Mouse (Mus musculus): ENCODE data around the gene Rnf181.

DNA sequence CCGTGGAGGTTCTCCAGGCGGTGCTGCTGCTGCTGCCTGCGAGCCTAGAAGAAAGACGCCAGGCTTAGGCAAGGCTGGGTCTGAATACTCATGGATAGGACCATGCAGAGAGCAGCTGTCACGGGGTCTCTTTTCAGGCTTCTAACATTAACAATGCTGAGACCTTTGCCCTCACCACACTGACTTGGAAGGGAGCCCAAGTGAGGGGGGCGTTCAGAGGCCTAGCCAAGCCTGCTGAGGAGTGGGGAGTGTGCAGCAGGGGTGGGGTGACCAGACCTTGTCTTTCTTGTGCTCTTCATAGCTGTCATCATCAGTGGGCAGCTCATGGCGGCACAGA lies 6.2 kb downstream of the Rnf181 start:
- TF ChIP-seq POLR2A (IDR thresholded peaks at IDR 0.05; ENCODE audit: low read depth, low read length) (peak; percentile 12), CTCF (conservative IDR thresholded peaks at IDR 0.05; ENCODE audit: insufficient read depth, insufficient read length, low read depth, low read length) (no peak)

All from kidney, adult 2 months (tissue).